Mouse (Mus musculus) gonadal fat pad, adult 2 months (tissue): ENCODE results near the gene Gm20388. TPM values are rescaled to one million over a fixed set of nuclear protein-coding genes. Genes with fewer than 3 reads are reported as not detected.

ENCODE experiments used
- DNase-seq: peaks from one replicate; pipeline ENCODE4 v3.0.0-alpha.2; 2012; ENCODE audit warnings: low read depth
- polyA plus RNA-seq: library from polyadenylated mRNA; depleted of rRNA; stranded (reverse); fragments of >200 nt; gene quantifications from 2 replicates; pipeline ENCODE4 v1.2.3, GENCODE M21; 2012

The Gm20388 gene
- polyA plus RNA-seq, 1 experiment: 119 TPM

- no peak for DNase-seq
Observed at GRCm38 (mm10) chr8:122737886-122738285, 2827.2 kb downstream of the Gm20388 start.

GRCm38 (mm10) chr8:122739102-122739725, 2828.6 kb downstream of the Gm20388 start:
- no peak for DNase-seq

- DNase-seq: no peak
Observed at GRCm38 (mm10) chr8:122742471-122742870, 2831.8 kb downstream of the Gm20388 start.

- no peak for DNase-seq
Observed at GRCm38 (mm10) chr8:122745022-122745749, 2834.5 kb downstream of the Gm20388 start.

- no peak for DNase-seq
Observed at GRCm38 (mm10) chr8:122745750-122746275, 2835.2 kb downstream of the Gm20388 start.

- DNase-seq: no peak
Observed at GRCm38 (mm10) chr8:122746439-122746838, 2835.8 kb downstream of the Gm20388 start.

GRCm38 (mm10) chr8:122747825-122748224, 2837.2 kb downstream of the Gm20388 start:
- DNase-seq: no peak

- no peak for DNase-seq
Observed at GRCm38 (mm10) chr8:122749333-122749958, 2838.8 kb downstream of the Gm20388 start.

- DNase-seq: no peak
Observed at GRCm38 (mm10) chr8:122751342-122751741, 2840.7 kb downstream of the Gm20388 start.

GRCm38 (mm10) chr8:122752111-122752721, 2841.6 kb downstream of the Gm20388 start:
- DNase-seq: no peak

- DNase-seq: no peak
Observed at GRCm38 (mm10) chr8:122758597-122758996, 2848.0 kb downstream of the Gm20388 start.

GRCm38 (mm10) chr8:122760116-122760515, 2849.5 kb downstream of the Gm20388 start:
- DNase-seq: no peak

- DNase-seq: no peak
Observed at GRCm38 (mm10) chr8:122761109-122761508, 2850.5 kb downstream of the Gm20388 start.

- DNase-seq: no peak
Observed at GRCm38 (mm10) chr8:122762731-122763266, 2852.2 kb downstream of the Gm20388 start.

- no peak for DNase-seq
Observed at GRCm38 (mm10) chr8:122763267-122763738, 2852.7 kb downstream of the Gm20388 start.

- DNase-seq: no peak
Observed at GRCm38 (mm10) chr8:122764790-122765474, 2854.3 kb downstream of the Gm20388 start.

GRCm38 (mm10) chr8:122766189-122766588, 2855.5 kb downstream of the Gm20388 start:
- DNase-seq: no peak

GRCm38 (mm10) chr8:122766647-122767200, 2856.1 kb downstream of the Gm20388 start:
- no peak for DNase-seq

- no peak for DNase-seq
Observed at GRCm38 (mm10) chr8:122767229-122767628, 2856.6 kb downstream of the Gm20388 start.

GRCm38 (mm10) chr8:122769251-122770058, 2858.8 kb downstream of the Gm20388 start:
- DNase-seq: no peak
